Mouse (Mus musculus) bone marrow, adult 2 months (tissue): ENCODE results near the gene Lce1g. TPM values are rescaled to one million over a fixed set of nuclear protein-coding genes. Genes with fewer than 3 reads are reported as not detected.

Experiments
- H3K27ac ChIP-seq: fragments of 200-500 bp; 2 replicates; pipeline ENCODE4 v1.5.1; 2012; ENCODE audit warnings: low read depth, mild to moderate bottlenecking, control low read depth, inconsistent platforms, low read length; ENCODE audit not compliant: control insufficient read depth, poor library complexity, insufficient read depth
- H3K4me1 ChIP-seq: fragments of 200-500 bp; 2 replicates; pipeline ENCODE4 v1.6.1; 2011; ENCODE audit warnings: low read length; ENCODE audit not compliant: control insufficient read depth, insufficient read depth
- H3K4me3 ChIP-seq: fragments of 200-500 bp; replicated peaks from 2 replicates; pipeline ENCODE3; 2011; ENCODE audit warnings: mild to moderate bottlenecking, low read depth, low read length, control low read depth; ENCODE audit not compliant: control insufficient read depth
- CTCF ChIP-seq: fragments of 200-500 bp; IDR thresholded peaks from 2 replicates; pipeline ENCODE4 v1.5.1; 2011; ENCODE audit warnings: low read length, control low read depth; ENCODE audit not compliant: control insufficient read depth, insufficient read depth
- POLR2A ChIP-seq: fragments of 200-500 bp; IDR thresholded peaks from 2 replicates; pipeline ENCODE4 v1.6.1; 2011; ENCODE audit warnings: low read depth, mild to moderate bottlenecking, control low read depth, low read length, borderline replicate concordance; ENCODE audit not compliant: control insufficient read depth
- WGBS: fragments of 180-500 bp; shearing (Covaris S2); methylation state at CpG from one replicate; pipeline ENCODE4 v1.1.7; 2018; 5-methylcytosine and 5-hydroxymethylcytosine counted together
- polyA plus RNA-seq: library from polyadenylated mRNA; stranded (reverse); fragments of >200 nt; gene quantifications from 2 replicates; pipeline ENCODE4 v1.2.4, GENCODE M21; 2011; ENCODE audit warnings: low replicate concordance; ENCODE audit not compliant: missing spikeins, insufficient read depth, insufficient read length

Gene Lce1g
- not detected in 2 replicates for polyA plus RNA-seq

DNA sequence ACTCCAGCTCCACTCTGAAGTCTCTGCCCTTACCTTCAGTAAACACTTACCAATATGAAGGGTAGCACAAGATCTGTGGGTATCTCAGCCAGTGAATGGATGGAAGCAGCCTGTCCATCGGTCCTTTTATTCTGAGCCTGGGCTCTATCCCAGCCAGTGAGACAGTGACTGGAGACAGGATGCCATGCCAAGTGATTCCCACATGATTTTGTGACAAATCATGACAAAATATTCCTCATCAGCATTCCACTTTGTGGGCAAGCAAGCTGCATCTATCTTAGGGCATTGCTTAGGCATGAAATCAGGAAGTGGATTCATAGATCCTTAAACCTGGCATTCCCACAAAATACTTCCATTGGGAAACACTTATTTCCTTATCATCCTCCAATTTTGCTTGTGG, at the start of gene Lce1g:
Gene Lce1g (minus strand): TSS at position 101 of the 400 bp plus-strand sequence.
- no peaks in the 10 kb centered on the region for H3K4me1 ChIP-seq
- no peak for TF ChIP-seq CTCF
- no peak for TF ChIP-seq POLR2A
- no peak within 1 kb of the TSS for H3K27ac ChIP-seq
- 82% methylated on average over 1 of the region's 1 CpGs for WGBS
- H3K4me3 ChIP-seq: no peak within 1 kb of the TSS

DNA sequence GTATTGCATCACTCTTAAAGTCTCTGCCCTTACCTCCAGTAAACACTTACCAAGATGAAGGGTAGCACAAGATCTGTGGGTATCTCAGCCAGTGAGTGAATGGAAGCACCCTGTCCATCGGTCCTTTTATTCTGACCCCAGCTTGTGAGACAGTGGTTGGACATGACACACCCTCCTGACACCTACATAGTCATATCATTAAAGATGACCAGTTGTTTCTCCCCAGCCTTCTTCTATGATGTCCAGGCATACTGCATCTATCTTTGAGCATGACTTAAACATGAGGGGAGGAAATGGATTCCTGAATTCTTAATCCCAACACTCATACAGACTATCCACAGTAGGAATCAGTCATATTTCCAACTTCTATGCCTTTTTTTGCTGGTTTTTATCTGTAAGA, 38.3 kb upstream of the Lce1g start, which contains the start of gene Lce1j:
Gene Lce1j (minus strand): TSS at position 101 of the 400 bp plus-strand sequence.
- Histone ChIP-seq H3K4me3 (no peak within 1 kb of the TSS), H3K27ac (no peak within 1 kb of the TSS), H3K4me1 (no peaks in the 10 kb centered on the region)
- TF ChIP-seq POLR2A (no peak), CTCF (no peak)
- 92% methylated on average over 1 of the region's 1 CpGs for WGBS

DNA sequence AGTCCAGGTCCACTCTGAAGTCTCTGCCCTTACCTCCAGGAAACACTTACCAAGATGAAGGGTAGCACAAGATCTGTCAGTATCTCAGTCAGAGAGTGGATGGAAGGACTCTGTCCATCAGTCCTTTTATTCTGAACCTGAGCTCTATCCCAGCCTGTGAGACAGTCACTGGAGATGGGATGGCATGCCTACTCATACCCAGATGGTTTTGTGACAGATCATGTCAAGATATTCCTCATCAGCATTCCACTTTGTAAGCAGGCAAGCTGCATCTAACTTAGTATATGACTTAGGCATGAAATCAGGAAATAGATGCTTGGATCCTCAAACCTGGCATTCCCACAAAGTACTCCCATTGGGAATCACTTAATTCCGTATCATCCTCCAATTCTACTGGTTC, 26.7 kb upstream of the Lce1g start, which contains the start of gene Lce1i:
Gene Lce1i (minus strand): TSS at position 101 of the 400 bp plus-strand sequence.
- Histone ChIP-seq H3K4me1 (no peaks in the 10 kb centered on the region), H3K4me3 (no peak within 1 kb of the TSS), H3K27ac (no peak within 1 kb of the TSS)
- WGBS: 68% methylated on average over 1 of the region's 1 CpGs
- no peak for TF ChIP-seq CTCF
- TF ChIP-seq POLR2A: no peak

GRCm38 (mm10) chr3:92771573-92771972, 19.4 kb upstream of the Lce1g start:
- TF ChIP-seq CTCF (no peak), POLR2A (no peak)
- H3K4me1 ChIP-seq: no peaks in the 10 kb centered on the region
- no peak overlapping the region for H3K4me3 ChIP-seq
- 22% methylated on average over 3 of the region's 3 CpGs for WGBS
- no peak overlapping the region for H3K27ac ChIP-seq

DNA sequence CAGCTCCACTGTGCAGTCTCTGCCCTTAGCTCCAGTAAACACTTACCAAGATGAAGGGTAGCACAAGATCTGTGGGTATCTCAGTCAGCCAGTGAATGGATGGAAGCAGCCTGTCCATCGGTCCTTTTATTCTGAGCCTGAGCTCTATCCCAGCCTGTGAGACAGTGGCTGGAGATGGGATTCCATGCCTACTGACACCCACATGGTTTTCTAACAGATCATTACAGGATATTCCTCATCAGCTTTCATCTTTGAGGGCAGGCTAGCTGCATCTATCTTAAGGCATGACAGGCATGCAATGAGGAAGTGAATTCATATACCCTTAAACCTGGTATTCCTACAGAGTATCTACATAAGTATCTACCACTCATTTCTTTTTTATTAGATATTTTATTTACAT, 12.8 kb upstream of the Lce1g start, which contains the start of gene Lce1h:
Gene Lce1h (minus strand): TSS at position 101 of the 400 bp plus-strand sequence.
- Histone ChIP-seq H3K4me3 (no peak within 1 kb of the TSS), H3K27ac (no peak within 1 kb of the TSS), H3K4me1 (no peaks in the 10 kb centered on the region)
- 93% methylated on average over 1 of the region's 1 CpGs for WGBS
- TF ChIP-seq POLR2A (no peak), CTCF (no peak)

GRCm38 (mm10) chr3:92753197-92753596, 1.1 kb upstream of the Lce1g start:
- 41% methylated on average over 3 of the region's 3 CpGs for WGBS
- TF ChIP-seq POLR2A: no peak
- no peak for TF ChIP-seq CTCF
- Histone ChIP-seq H3K27ac (no peak overlapping the region), H3K4me1 (no peaks in the 10 kb centered on the region), H3K4me3 (no peak overlapping the region)

DNA sequence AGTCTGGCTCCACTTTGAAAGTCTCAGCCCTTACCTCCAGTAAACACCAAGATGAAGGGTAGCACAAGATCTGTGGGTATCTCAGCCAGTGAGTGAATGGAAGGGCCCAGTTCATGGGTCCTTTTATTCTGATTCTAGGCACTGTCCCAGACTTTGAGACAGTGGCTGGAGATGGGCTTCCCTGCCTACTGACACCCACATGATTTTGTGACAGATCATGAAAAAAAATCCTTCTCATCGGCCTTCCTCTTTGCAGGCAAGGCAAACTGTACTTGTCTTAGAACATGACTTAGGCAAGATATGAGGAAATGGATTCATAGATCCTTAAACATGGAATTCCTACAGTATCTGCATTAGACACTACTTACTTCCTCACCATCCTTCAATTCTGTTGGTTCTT, 13.1 kb downstream of the Lce1g start, which contains the start of gene Gm38119:
Gene Gm38119 (minus strand): TSS at position 101 of the 400 bp plus-strand sequence.
- H3K27ac ChIP-seq: no peak within 1 kb of the TSS
- no peaks in the 10 kb centered on the region for H3K4me1 ChIP-seq
- 59% methylated on average over 1 of the region's 1 CpGs for WGBS
- TF ChIP-seq CTCF (no peak), POLR2A (no peak)
- no peak within 1 kb of the TSS for H3K4me3 ChIP-seq

GRCm38 (mm10) chr3:92722631-92723030, 29.5 kb downstream of the Lce1g start:
- 83% methylated on average over 5 of the region's 5 CpGs for WGBS
- TF ChIP-seq CTCF (no peak), POLR2A (no peak)
- H3K4me1 ChIP-seq: no peaks in the 10 kb centered on the region
- no peak overlapping the region for H3K27ac ChIP-seq
- H3K4me3 ChIP-seq: no peak overlapping the region

DNA sequence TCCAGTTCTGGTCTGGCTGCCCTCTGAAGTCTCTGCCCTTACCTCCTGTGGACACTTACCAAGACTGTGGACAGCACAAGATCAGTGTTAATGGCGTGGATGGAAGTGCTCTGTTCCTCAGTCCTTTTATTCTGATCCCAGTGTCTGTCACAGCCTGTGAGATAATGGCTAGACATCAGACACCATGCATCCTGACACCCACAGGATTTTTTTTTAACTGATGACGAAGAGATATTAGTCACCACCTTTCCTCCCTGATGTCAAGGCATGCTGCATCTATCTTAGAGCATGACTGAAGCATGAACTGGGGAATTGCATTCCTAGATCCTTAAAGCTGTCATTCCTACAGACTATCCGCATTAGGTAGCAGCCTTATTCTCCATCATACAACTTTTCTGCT, 31.9 kb downstream of the Lce1g start, which contains the start of gene Lce1f:
Gene Lce1f (minus strand): TSS at position 101 of the 400 bp plus-strand sequence.
- H3K27ac ChIP-seq: no peak within 1 kb of the TSS
- WGBS: 69% methylated on average over 3 of the region's 3 CpGs
- no peaks in the 10 kb centered on the region for H3K4me1 ChIP-seq
- no peak for TF ChIP-seq CTCF
- TF ChIP-seq POLR2A: no peak
- H3K4me3 ChIP-seq: no peak within 1 kb of the TSS
